Mouse (Mus musculus) MEL (cell line): Measurements from ENCODE around the gene Trpm2. TPM values are rescaled to one million over a fixed set of nuclear protein-coding genes. Genes with fewer than 3 reads are reported as not detected.
"Not testable (repeated sequence)": the region's sequence is repeated elsewhere in the genome, so short reads cannot be mapped to it uniquely, and the experiment has no call there.

Experiments
- DNase-seq: peaks from one replicate; pipeline ENCODE4 v3.0.0; 2011; ENCODE audit warnings: low read depth, low spot score
- H3K27ac ChIP-seq: 2 replicates; pipeline ENCODE4 v1.5.1; 2012; ENCODE audit warnings: low read depth, mild to moderate bottlenecking, control low read depth, low read length, moderate library complexity; ENCODE audit not compliant: control insufficient read depth
- H3K27me3 ChIP-seq, 2 experiments: fragments of 150-350 bp in 1 of 2; sonication (generic) in 1 of 2; 2 replicates each; pipeline ENCODE4 v1.6.1; 2012; ENCODE audit warnings: low read length in 2 of 2, mild to moderate bottlenecking in 2 of 2, improper control_type of control experiment in 1 of 2, moderate library complexity in 1 of 2; ENCODE audit not compliant: insufficient read depth in 2 of 2, control insufficient read depth in 1 of 2
- H3K36me3 ChIP-seq, 2 experiments: 2 replicates each; pipeline ENCODE4 v1.6.1; 2012 to 2014; ENCODE audit warnings: low read length in 2 of 2, improper control_type of control experiment in 1 of 2, inconsistent platforms in 1 of 2, mild to moderate bottlenecking in 1 of 2; ENCODE audit not compliant: insufficient read depth in 2 of 2, control insufficient read depth in 1 of 2
- H3K4me1 ChIP-seq, 2 experiments: fragments of 150-350 bp in 1 of 2; sonication (generic) in 1 of 2; 2 replicates each; pipeline ENCODE4 v1.6.1; 2012; ENCODE audit warnings: low read length in 2 of 2, improper control_type of control experiment in 1 of 2, mild to moderate bottlenecking in 1 of 2; ENCODE audit not compliant: insufficient read depth in 2 of 2, control insufficient read depth in 1 of 2
- H3K4me3 ChIP-seq, 2 experiments: fragments of 150-350 bp in 1 of 2; sonication (generic) in 1 of 2; 2 replicates each; pipeline ENCODE4 v1.5.1; 2012; ENCODE audit warnings: low read depth in 2 of 2, low read length in 2 of 2, mild to moderate bottlenecking in 2 of 2, moderate library complexity in 2 of 2, control low read depth in 1 of 2, improper control_type of control experiment in 1 of 2; ENCODE audit not compliant: control insufficient read depth in 1 of 2, insufficient read depth in 1 of 2
- H3K79me2 ChIP-seq: 2 replicates; pipeline ENCODE4 v1.6.1; 2012; ENCODE audit warnings: mild to moderate bottlenecking, low read length, moderate library complexity; ENCODE audit not compliant: control insufficient read depth, poor library complexity, insufficient read depth
- H3K9ac ChIP-seq: 2 replicates; pipeline ENCODE4 v1.6.1; 2012; ENCODE audit warnings: low read depth, mild to moderate bottlenecking, control low read depth, low read length, moderate library complexity; ENCODE audit not compliant: control insufficient read depth, poor library complexity, severe bottlenecking
- H3K9me3 ChIP-seq: fragments of 150-350 bp; sonication (generic); replicated peaks from 2 replicates; pipeline ENCODE4 v1.6.1; 2012; ENCODE audit warnings: mild to moderate bottlenecking, low read length, improper control_type of control experiment, moderate library complexity; ENCODE audit not compliant: insufficient read depth
- BHLHE40 ChIP-seq: IDR thresholded peaks from 2 replicates; pipeline ENCODE4 v1.6.1; 2012; ENCODE audit warnings: low read depth, mild to moderate bottlenecking, inconsistent platforms, low read length, improper control_type of control experiment, borderline replicate concordance
- CHD1 ChIP-seq: IDR thresholded peaks from 2 replicates; pipeline ENCODE4 v1.6.1; 2012; ENCODE audit warnings: low read depth, mild to moderate bottlenecking, inconsistent platforms, low read length, improper control_type of control experiment
- CHD2 ChIP-seq: IDR thresholded peaks from 2 replicates; pipeline ENCODE4 v1.6.1; 2011; ENCODE audit warnings: low read length, improper control_type of control experiment
- CTCF ChIP-seq, 3 experiments: IDR thresholded peaks in 2 of 3; conservative IDR thresholded peaks in 1 of 3; 2 replicates each; pipeline ENCODE4 v1.5.1; 2011 to 2012; ENCODE audit warnings: low read length in 3 of 3, low read depth in 2 of 3, mild to moderate bottlenecking in 2 of 3, improper control_type of control experiment in 1 of 3, inconsistent platforms in 1 of 3, mixed read lengths in 1 of 3, moderate library complexity in 1 of 3; ENCODE audit not compliant: control insufficient read depth in 1 of 3, insufficient read depth in 1 of 3, poor library complexity in 1 of 3, severe bottlenecking in 1 of 3
- ELF1 ChIP-seq: IDR thresholded peaks from 2 replicates; pipeline ENCODE4 v1.6.1; 2014; ENCODE audit warnings: low read depth, mild to moderate bottlenecking, inconsistent platforms, low read length, improper control_type of control experiment, moderate library complexity
- EP300 ChIP-seq, 2 experiments: IDR thresholded peaks; 2 replicates each; pipeline ENCODE4 v1.6.1; 2011; ENCODE audit warnings: improper control_type of control experiment in 2 of 2, low read length in 2 of 2, low read depth in 1 of 2, mild to moderate bottlenecking in 1 of 2
- ETS1 ChIP-seq: IDR thresholded peaks from 2 replicates; pipeline ENCODE4 v1.6.1; 2012; ENCODE audit warnings: low read depth, mild to moderate bottlenecking, inconsistent platforms, low read length, improper control_type of control experiment, moderate library complexity
- GABPA ChIP-seq: IDR thresholded peaks from 2 replicates; pipeline ENCODE4 v1.6.1; 2012; ENCODE audit warnings: low read depth, mild to moderate bottlenecking, inconsistent platforms, low read length, improper control_type of control experiment, moderate library complexity
- JUND ChIP-seq: IDR thresholded peaks from 2 replicates; pipeline ENCODE4 v1.6.1; 2011; ENCODE audit warnings: low read depth, mild to moderate bottlenecking, improper control_type of control experiment, low read length
- MAFK ChIP-seq: IDR thresholded peaks from 2 replicates; pipeline ENCODE4 v1.6.1; 2011; ENCODE audit warnings: low read depth, mild to moderate bottlenecking, low read length, improper control_type of control experiment, borderline replicate concordance
- MAZ ChIP-seq: IDR thresholded peaks from 2 replicates; pipeline ENCODE4 v1.6.1; 2012; ENCODE audit warnings: low read depth, mild to moderate bottlenecking, inconsistent platforms, low read length, improper control_type of control experiment
- MEF2A ChIP-seq: IDR thresholded peaks from 2 replicates; pipeline ENCODE4 v1.6.1; 2014; ENCODE audit warnings: low read depth, mild to moderate bottlenecking, inconsistent platforms, low read length, improper control_type of control experiment; ENCODE audit not compliant: poor library complexity, insufficient replicate concordance, severe bottlenecking; ENCODE audit errors: extremely low read depth
- MXI1 ChIP-seq: IDR thresholded peaks from 2 replicates; pipeline ENCODE4 v1.6.1; 2011; ENCODE audit warnings: mild to moderate bottlenecking, low read depth, low read length, improper control_type of control experiment
- NRF1 ChIP-seq: IDR thresholded peaks from 2 replicates; pipeline ENCODE4 v1.6.1; 2014; ENCODE audit warnings: low read depth, mild to moderate bottlenecking, inconsistent platforms, low read length, improper control_type of control experiment, moderate library complexity; ENCODE audit not compliant: poor library complexity, insufficient read depth, severe bottlenecking
- POLR2A ChIP-seq, 2 experiments: IDR thresholded peaks; 2 replicates each; pipeline ENCODE4 v1.6.1; 2011 to 2012; ENCODE audit warnings: low read length in 2 of 2, mild to moderate bottlenecking in 2 of 2, control low read depth in 1 of 2, improper control_type of control experiment in 1 of 2, low read depth in 1 of 2, moderate library complexity in 1 of 2; ENCODE audit not compliant: control insufficient read depth in 1 of 2, insufficient read depth in 1 of 2, poor library complexity in 1 of 2
- POLR2AphosphoS5 ChIP-seq: IDR thresholded peaks from 2 replicates; pipeline ENCODE4 v1.6.1; 2012; ENCODE audit warnings: low read depth, borderline replicate concordance, mild to moderate bottlenecking, inconsistent platforms, low read length, moderate library complexity, mixed read lengths
- SMC3 ChIP-seq: IDR thresholded peaks from 2 replicates; pipeline ENCODE4 v1.6.1; 2011; ENCODE audit warnings: low read depth, low read length, improper control_type of control experiment
- TBP ChIP-seq: IDR thresholded peaks from 2 replicates; pipeline ENCODE4 v1.8.0; 2011; ENCODE audit warnings: low read depth, low read length, improper control_type of control experiment
- ZC3H11A ChIP-seq: IDR thresholded peaks from 2 replicates; pipeline ENCODE4 v1.6.1; 2012; ENCODE audit warnings: low read depth, mild to moderate bottlenecking, inconsistent platforms, low read length, improper control_type of control experiment
- ZKSCAN1 ChIP-seq: IDR thresholded peaks from 2 replicates; pipeline ENCODE4 v1.6.1; 2012; ENCODE audit warnings: low read depth, mild to moderate bottlenecking, inconsistent platforms, low read length, improper control_type of control experiment, moderate library complexity
- polyA plus RNA-seq, 2 experiments: library from polyadenylated mRNA; stranded (reverse) in 1 of 2; unstranded in 1 of 2; fragments of >175 nt in 1 of 2; fragments of >200 nt in 1 of 2; gene quantifications; 2 replicates each; pipeline versions ENCODE4 v1.2.1 to v1.2.4; 2012; ENCODE audit warnings: low replicate concordance in 2 of 2, low read depth in 1 of 2; ENCODE audit not compliant: insufficient read length in 2 of 2, insufficient read depth in 1 of 2, missing spikeins in 1 of 2
- total RNA-seq: library from RNA; depleted of rRNA; stranded (reverse); fragments of 300-350 nt; gene quantifications from 2 replicates; pipeline ENCODE4 v1.2.3, GENCODE M21; 2012; rRNA removed

The Trpm2 gene
- 5.7 and 7.8 TPM in 2 replicates for total RNA-seq
- polyA plus RNA-seq = 10 to 100 TPM in 1 of 2 experiments, not detected in 1; 18.5 TPM

DNA sequence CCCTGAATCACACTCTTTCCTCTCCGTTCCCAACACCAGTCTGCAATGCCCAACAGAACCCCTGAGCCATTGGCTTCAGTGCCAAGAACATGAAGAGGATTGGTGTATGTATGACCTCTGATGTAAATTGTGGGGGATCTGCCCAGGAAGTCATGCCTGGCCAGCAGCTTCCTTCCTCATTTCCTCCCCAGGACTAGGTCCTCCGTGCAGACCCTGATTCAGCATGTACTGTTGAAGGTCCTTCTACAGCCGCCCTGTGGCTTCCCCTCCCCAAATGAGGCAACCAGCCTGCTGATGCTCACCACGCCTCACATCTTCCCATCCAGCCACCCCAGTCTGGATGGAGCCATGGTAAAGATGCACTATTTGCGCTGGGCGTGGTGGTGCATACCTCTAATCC, at the start of gene Trpm2:
Gene Trpm2 (minus strand): TSS at position 83 of the 400 bp plus-strand sequence.
- peak within 1 kb of the TSS; percentile 61 for H3K9ac ChIP-seq
- no peaks in the 10 kb centered on the region for H3K27me3 ChIP-seq
- H3K4me3 ChIP-seq = peak within 1 kb of the TSS; percentile 46 to 58
- H3K36me3 ChIP-seq = peaks cover 0 to 6% of the 10 kb centered on the region in 2 experiments; a peak in 2 of 4 replicates
- no peaks in the 10 kb centered on the region for H3K9me3 ChIP-seq
- peaks cover 5 to 13% of the 10 kb centered on the region in 2 experiments; a peak in 3 of 4 replicates for H3K4me1 ChIP-seq
- H3K27ac ChIP-seq = peak within 1 kb of the TSS; percentile 77
- DNase-seq = peak; percentile 41
- no peaks in the 10 kb centered on the region; the same call in 1 of the 2 replicates for H3K79me2 ChIP-seq
- no peak for TF ChIP-seq MAFK
- TF ChIP-seq JUND = no peak
- no peak for TF ChIP-seq NRF1
- TF ChIP-seq GABPA = no peak
- no peak for TF ChIP-seq SMC3
- no peak for TF ChIP-seq ELF1
- no peak for TF ChIP-seq POLR2A (IDR thresholded peaks at IDR 0.05; ENCODE audit: control insufficient read depth in 1 of 2, insufficient read depth in 1 of 2, low read depth in 1 of 2, low read length in 2 of 2, poor library complexity in 1 of 2)
- no peak for TF ChIP-seq MAZ
- no peak for TF ChIP-seq MEF2A
- TF ChIP-seq POLR2AphosphoS5 = no peak

- not testable (repeated sequence) for DNase-seq, H3K9ac ChIP-seq, H3K4me3 ChIP-seq, H3K27me3 ChIP-seq, H3K36me3 ChIP-seq, H3K79me2 ChIP-seq, H3K27ac ChIP-seq, H3K9me3 ChIP-seq, H3K4me1 ChIP-seq
- TF ChIP-seq MAFK = 0 out of 2 replicates have a peak, but pooled peaks have one; percentile 22
Measured at GRCm38 (mm10) chr10:78019984-78020383, 49.6 kb upstream of the Trpm2 start.

- peaks cover 0 to 6% of the 10 kb centered on the region in 2 experiments; a peak in 2 of 4 replicates for H3K4me1 ChIP-seq
- H3K27ac ChIP-seq = no peak overlapping the region
- no peaks in the 10 kb centered on the region for H3K79me2 ChIP-seq
- H3K9ac ChIP-seq = peak overlapping the region; percentile 78
- DNase-seq = no peak
- TF ChIP-seq BHLHE40 (no peak), MXI1 (no peak), ZKSCAN1 (no peak), ZC3H11A (no peak), POLR2AphosphoS5 (no peak), NRF1 (no peak), TBP (no peak), EP300 (IDR thresholded peaks at IDR 0.05; ENCODE audit: low read depth in 1 of 2, low read length in 2 of 2) (no peak), ETS1 (no peak), CHD2 (no peak), CHD1 (no peak), CTCF (IDR thresholded peaks at IDR 0.05 in 2 of 3, conservative IDR thresholded peaks at IDR 0.05 in 1 of 3; ENCODE audit: control insufficient read depth in 1 of 3, insufficient read depth in 1 of 3, low read depth in 2 of 3, low read length in 3 of 3, poor library complexity in 1 of 3, severe bottlenecking in 1 of 3) (no peak)
- H3K9me3 ChIP-seq = no peaks in the 10 kb centered on the region
- peak overlapping the region in 1 of 2 experiments; percentile 36; a peak in 2 of 4 replicates for H3K4me3 ChIP-seq
- H3K27me3 ChIP-seq = no peaks in the 10 kb centered on the region; a peak in 1 of 4 replicates
- no peaks in the 10 kb centered on the region for H3K36me3 ChIP-seq
Measured at GRCm38 (mm10) chr10:78019291-78019690, 48.9 kb upstream of the Trpm2 start.
